Mouse (Mus musculus): ENCODE data around the gene Med9.

Med9 gene

GRCm38 (mm10) chr11:60001231-60001980 lies 53.4 kb downstream of the Med9 start:
- DNase-seq (ENCODE audit: low read depth): no peak

GRCm38 (mm10) chr11:60003811-60004210 lies 55.8 kb downstream of the Med9 start:
- peak; percentile 10 for DNase-seq (ENCODE audit: low read depth)

- DNase-seq (ENCODE audit: low read depth): no peak
These were observed 56.7 kb downstream of the Med9 start for GRCm38 (mm10) chr11:60004716-60005115.

GRCm38 (mm10) chr11:60005866-60006265 lies 57.9 kb downstream of the Med9 start:
- DNase-seq (ENCODE audit: low read depth): no peak

GRCm38 (mm10) chr11:60009451-60009850 lies 61.4 kb downstream of the Med9 start:
- DNase-seq (ENCODE audit: low read depth): no peak

GRCm38 (mm10) chr11:60011516-60011915 lies 63.5 kb downstream of the Med9 start:
- no peak for DNase-seq (ENCODE audit: low read depth)

All from 416B (cell line).